Mouse (Mus musculus): ENCODE measurements around the gene Tsc22d2. TPM values are rescaled to one million over a fixed set of nuclear protein-coding genes. Genes with fewer than 3 reads are reported as not detected.
"Not testable (repeated sequence)": the region's sequence is repeated elsewhere in the genome, so short reads cannot be mapped to it uniquely, and the experiment has no call there.

Tsc22d2 gene
- polyA plus RNA-seq, 1 experiment from 2014 or later, result 9.1 TPM

- ATAC-seq (ENCODE audit: borderline replicate concordance, extremely low read depth, low FRiP score, low TSS enrichment), result no peak
These were observed 35.0 kb downstream of the Tsc22d2 start for GRCm38 (mm10) chr3:58449487-58449886.

GRCm38 (mm10) chr3:58454414-58455205, 40.1 kb downstream of the Tsc22d2 start:
- H3K4me3 ChIP-seq, result no peak overlapping the region
- H3K27ac ChIP-seq, result no peak overlapping the region
- H3K4me1 ChIP-seq, result no peaks in the 10 kb centered on the region
- H3K27me3 ChIP-seq, result no peaks in the 10 kb centered on the region
- H3K36me3 ChIP-seq, result no peaks in the 10 kb centered on the region
- no peak for ATAC-seq (ENCODE audit: borderline replicate concordance, extremely low read depth, low FRiP score, low TSS enrichment)
- no peak overlapping the region for H3K4me2 ChIP-seq
- 36% methylated on average over 4 of the region's 4 CpGs for WGBS
- no peak overlapping the region for H3K9ac ChIP-seq
- no peaks in the 10 kb centered on the region for H3K9me3 ChIP-seq

More at GRCm38 (mm10) chr3:58449487-58449886, 35.0 kb downstream of the Tsc22d2 start:
- no peak overlapping the region for H3K4me2 ChIP-seq
- no peaks in the 10 kb centered on the region for H3K36me3 ChIP-seq
- no peak overlapping the region for H3K27ac ChIP-seq
- no peak overlapping the region for H3K4me3 ChIP-seq
- no peak overlapping the region for H3K9ac ChIP-seq
- no peaks in the 10 kb centered on the region for H3K4me1 ChIP-seq
- no peaks in the 10 kb centered on the region for H3K27me3 ChIP-seq
- WGBS, result 91% methylated on average over 3 of the region's 3 CpGs
- no peaks in the 10 kb centered on the region for H3K9me3 ChIP-seq

GRCm38 (mm10) chr3:58455255-58455654, 40.7 kb downstream of the Tsc22d2 start:
- H3K27ac ChIP-seq, result no peak overlapping the region
- H3K9ac ChIP-seq, result no peak overlapping the region
- no peaks in the 10 kb centered on the region for H3K27me3 ChIP-seq
- peaks cover 4% of the 10 kb centered on the region; the same call in 1 of the 2 replicates for H3K36me3 ChIP-seq
- no peak overlapping the region for H3K4me3 ChIP-seq
- WGBS, result 78% methylated on average over 3 of the region's 3 CpGs
- H3K9me3 ChIP-seq, result no peaks in the 10 kb centered on the region
- no peak overlapping the region for H3K4me2 ChIP-seq
- no peaks in the 10 kb centered on the region for H3K4me1 ChIP-seq
- no peak for ATAC-seq (ENCODE audit: borderline replicate concordance, extremely low read depth, low FRiP score, low TSS enrichment)

- ATAC-seq (ENCODE audit: borderline replicate concordance, extremely low read depth, low FRiP score, low TSS enrichment), result no peak
- Histone ChIP-seq H3K27me3 (no peaks in the 10 kb centered on the region), H3K27ac (no peak overlapping the region), H3K4me2 (no peak overlapping the region), H3K9ac (no peak overlapping the region), H3K36me3 (no peaks in the 10 kb centered on the region), H3K9me3 (no peaks in the 10 kb centered on the region), H3K4me1 (no peaks in the 10 kb centered on the region), H3K4me3 (no peak overlapping the region)
- 56% methylated on average over 9 of the region's 9 CpGs for WGBS
These were observed 55.3 kb downstream of the Tsc22d2 start for GRCm38 (mm10) chr3:58469655-58470437.

- H3K9ac ChIP-seq; ATAC-seq (ENCODE audit: borderline replicate concordance, extremely low read depth, low FRiP score, low TSS enrichment); H3K4me2 ChIP-seq; H3K27me3 ChIP-seq; H3K4me3 ChIP-seq; H3K36me3 ChIP-seq; H3K27ac ChIP-seq; H3K9me3 ChIP-seq; H3K4me1 ChIP-seq: not testable (repeated sequence)
- WGBS, result 73% methylated on average over 1 of the region's 1 CpGs
These were observed 60.8 kb downstream of the Tsc22d2 start for GRCm38 (mm10) chr3:58475298-58475697.

- Histone ChIP-seq H3K4me2 (no peak overlapping the region), H3K4me3 (no peak overlapping the region), H3K27ac (no peak overlapping the region), H3K36me3 (no peaks in the 10 kb centered on the region), H3K4me1 (no peaks in the 10 kb centered on the region), H3K27me3 (no peaks in the 10 kb centered on the region), H3K9ac (no peak overlapping the region), H3K9me3 (no peaks in the 10 kb centered on the region)
- no peak for ATAC-seq (ENCODE audit: borderline replicate concordance, extremely low read depth, low FRiP score, low TSS enrichment)
- 81% methylated on average over 2 of the region's 2 CpGs for WGBS
These were observed 64.4 kb downstream of the Tsc22d2 start for GRCm38 (mm10) chr3:58478755-58479455.

- Histone ChIP-seq H3K4me3 (no peak overlapping the region), H3K4me2 (no peak overlapping the region), H3K4me1 (no peaks in the 10 kb centered on the region), H3K27me3 (no peaks in the 10 kb centered on the region), H3K9ac (no peak overlapping the region), H3K9me3 (no peaks in the 10 kb centered on the region), H3K36me3 (no peaks in the 10 kb centered on the region), H3K27ac (no peak overlapping the region)
- WGBS, result 64% methylated on average over 7 of the region's 7 CpGs
- no peak for ATAC-seq (ENCODE audit: borderline replicate concordance, extremely low read depth, low FRiP score, low TSS enrichment)
These were observed 71.4 kb downstream of the Tsc22d2 start for GRCm38 (mm10) chr3:58485883-58486282.

- Histone ChIP-seq H3K4me3 (no peak overlapping the region), H3K36me3 (no peaks in the 10 kb centered on the region), H3K9me3 (no peaks in the 10 kb centered on the region), H3K27me3 (no peaks in the 10 kb centered on the region), H3K27ac (no peak overlapping the region), H3K4me2 (no peak overlapping the region), H3K4me1 (no peaks in the 10 kb centered on the region), H3K9ac (no peak overlapping the region)
- no peak for ATAC-seq (ENCODE audit: borderline replicate concordance, extremely low read depth, low FRiP score, low TSS enrichment)
- 60% methylated on average over 3 of the region's 3 CpGs for WGBS
These were observed 72.6 kb downstream of the Tsc22d2 start for GRCm38 (mm10) chr3:58487121-58487520.

- no peaks in the 10 kb centered on the region for H3K27me3 ChIP-seq
- no peaks in the 10 kb centered on the region for H3K36me3 ChIP-seq
- H3K9ac ChIP-seq, result no peak overlapping the region
- WGBS, result 72% methylated on average over 6 of the region's 8 CpGs
- no peak for ATAC-seq (ENCODE audit: borderline replicate concordance, extremely low read depth, low FRiP score, low TSS enrichment)
- H3K9me3 ChIP-seq, result no peaks in the 10 kb centered on the region
- no peak overlapping the region for H3K4me2 ChIP-seq
- no peaks in the 10 kb centered on the region for H3K4me1 ChIP-seq
- no peak overlapping the region for H3K27ac ChIP-seq
- no peak overlapping the region for H3K4me3 ChIP-seq
These were observed 73.7 kb downstream of the Tsc22d2 start for GRCm38 (mm10) chr3:58487999-58488775.

- no peak overlapping the region for H3K4me3 ChIP-seq
- no peak for ATAC-seq (ENCODE audit: borderline replicate concordance, extremely low read depth, low FRiP score, low TSS enrichment)
- H3K9ac ChIP-seq, result no peak overlapping the region
- H3K36me3 ChIP-seq, result no peaks in the 10 kb centered on the region
- WGBS, result 71% methylated on average over 7 of the region's 7 CpGs
- H3K9me3 ChIP-seq, result no peaks in the 10 kb centered on the region
- H3K27ac ChIP-seq, result no peak overlapping the region
- no peaks in the 10 kb centered on the region for H3K27me3 ChIP-seq
- H3K4me2 ChIP-seq, result no peak overlapping the region
- H3K4me1 ChIP-seq, result no peaks in the 10 kb centered on the region
These were observed 76.3 kb downstream of the Tsc22d2 start for GRCm38 (mm10) chr3:58490787-58491186.

- 74% methylated on average over 4 of the region's 4 CpGs for WGBS
- H3K27me3 ChIP-seq, result no peaks in the 10 kb centered on the region
- no peak overlapping the region for H3K4me3 ChIP-seq
- H3K9me3 ChIP-seq, result no peaks in the 10 kb centered on the region
- no peak overlapping the region for H3K27ac ChIP-seq
- H3K36me3 ChIP-seq, result no peaks in the 10 kb centered on the region
- ATAC-seq (ENCODE audit: borderline replicate concordance, extremely low read depth, low FRiP score, low TSS enrichment), result no peak
- H3K4me2 ChIP-seq, result no peak overlapping the region
- no peaks in the 10 kb centered on the region for H3K4me1 ChIP-seq
- no peak overlapping the region for H3K9ac ChIP-seq
These were observed 79.1 kb downstream of the Tsc22d2 start for GRCm38 (mm10) chr3:58493621-58494020.

Data from lung, embryonic 15.5 days (tissue).